Mouse (Mus musculus): ENCODE data around the gene Cd47. TPM values are rescaled to one million over a fixed set of nuclear protein-coding genes. Genes with fewer than 3 reads are reported as not detected.

The Cd47 gene
- total RNA-seq, 2 experiments from 2014 or later = 836 to 851 TPM

- no peak for ATAC-seq (replicated peaks; ENCODE audit: low FRiP score, poor library complexity, severe bottlenecking)
Observed at GRCm38 (mm10) chr16:49964321-49964986, 164.1 kb downstream of the Cd47 start.

Other genes starting within 250 kb of the Cd47 start
- 41.8 and 77.4 TPM in 2 replicates for gene Ift57, start 101.3 kb upstream of the Cd47 start, total RNA-seq (2015; ENCODE audit: low replicate concordance)
- gene Ift57, start 101.3 kb upstream of the Cd47 start, total RNA-seq (2017; ENCODE audit: low replicate concordance) = 60.3 and 96.7 TPM in 2 replicates